Mouse (Mus musculus): ENCODE measurements at regions not wholly inside any gene's neighbourhood (a gene's known extent, or its start where the extent isn't known, plus 50 kb on each side); places are given as distances from the start of the nearest gene placed in this dataset.
A peak's percentile ranks its signal among the peaks of the same experiment; 100 is the strongest.
"Not testable (repeated sequence)": the region's sequence is repeated elsewhere in the genome, so short reads cannot be mapped to it uniquely, and the experiment has no call there.

DNA sequence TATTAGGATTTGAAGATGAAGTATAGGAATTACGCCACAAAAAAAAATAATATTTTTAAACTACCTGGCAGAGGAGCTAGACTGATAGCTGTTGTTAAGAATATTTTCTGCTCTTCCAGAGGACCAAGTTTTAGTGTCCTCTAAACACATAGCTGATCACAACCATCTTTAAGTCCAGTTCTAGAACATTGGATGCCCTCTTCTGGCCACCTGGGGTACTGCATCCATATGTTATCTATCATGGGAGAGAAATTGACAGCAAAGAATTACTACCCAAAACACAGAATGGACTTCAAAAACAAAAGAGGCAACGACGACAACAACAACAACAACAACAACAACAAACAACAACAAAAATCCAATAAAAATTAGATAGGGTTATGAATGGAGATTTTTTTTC, 71.0 kb upstream of the Prl4a1 start:
- peak in 1 of 2 experiments; percentile 4 for DNase-seq (ENCODE audit: low spot score in 2 of 2)

DNA sequence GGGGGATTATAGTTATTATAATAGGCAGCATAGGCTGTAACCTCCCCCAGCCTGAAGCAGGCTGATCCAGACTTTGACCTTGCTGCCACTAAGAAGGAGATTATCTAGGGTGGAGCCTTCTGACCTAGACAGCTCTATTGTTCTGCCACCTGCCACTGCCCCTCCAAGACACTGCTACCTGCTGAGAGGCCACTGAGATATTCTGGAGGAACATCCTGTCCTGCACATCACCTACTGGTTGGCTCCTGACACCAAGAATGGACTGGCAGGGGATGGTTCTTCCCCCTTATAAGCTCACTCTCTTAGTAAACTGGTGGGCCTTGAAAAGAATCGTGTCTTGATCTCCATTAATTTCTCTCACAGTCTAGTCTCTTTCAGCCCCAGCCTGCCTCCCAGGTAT, 55.6 kb upstream of the Prl4a1 start:
- DNase-seq (ENCODE audit: low spot score in 2 of 2), result not testable (repeated sequence)

GRCm38 (mm10) chr13:27962381-27962780, 53.6 kb upstream of the Prl4a1 start:
- DNase-seq (ENCODE audit: low spot score in 2 of 2), result not testable (repeated sequence)

DNA sequence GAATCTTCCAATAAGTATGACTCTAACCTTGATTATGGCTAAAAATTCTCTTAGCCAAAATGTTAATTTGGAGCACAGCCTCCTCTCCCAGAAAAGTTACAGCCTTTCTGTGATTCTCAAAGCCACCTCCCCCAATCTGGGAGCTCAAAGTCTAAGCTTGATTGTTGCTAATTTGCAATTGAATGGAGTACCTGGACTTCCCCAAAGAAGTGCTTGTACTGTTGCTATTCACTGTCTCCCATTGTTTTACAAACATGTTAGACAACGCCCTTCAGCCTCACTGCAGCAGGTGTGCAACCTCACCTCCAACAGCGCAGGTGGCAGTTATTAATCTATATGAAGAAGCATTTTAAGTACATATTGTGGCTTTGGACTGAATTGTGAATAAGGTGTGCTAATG, 50.0 kb upstream of the Prl4a1 start:
- DNase-seq (ENCODE audit: low spot score in 2 of 2), result not testable (repeated sequence)
